Mouse (Mus musculus) neural tube, embryonic 10.5 days (tissue): ENCODE data around the gene Morc3.

ENCODE experiments used
- DNase-seq: peaks from one replicate; pipeline ENCODE4 v3.0.0-alpha.2; 2017; ENCODE audit warnings: low spot score; ENCODE audit errors: extremely low spot score

Gene Morc3

DNA sequence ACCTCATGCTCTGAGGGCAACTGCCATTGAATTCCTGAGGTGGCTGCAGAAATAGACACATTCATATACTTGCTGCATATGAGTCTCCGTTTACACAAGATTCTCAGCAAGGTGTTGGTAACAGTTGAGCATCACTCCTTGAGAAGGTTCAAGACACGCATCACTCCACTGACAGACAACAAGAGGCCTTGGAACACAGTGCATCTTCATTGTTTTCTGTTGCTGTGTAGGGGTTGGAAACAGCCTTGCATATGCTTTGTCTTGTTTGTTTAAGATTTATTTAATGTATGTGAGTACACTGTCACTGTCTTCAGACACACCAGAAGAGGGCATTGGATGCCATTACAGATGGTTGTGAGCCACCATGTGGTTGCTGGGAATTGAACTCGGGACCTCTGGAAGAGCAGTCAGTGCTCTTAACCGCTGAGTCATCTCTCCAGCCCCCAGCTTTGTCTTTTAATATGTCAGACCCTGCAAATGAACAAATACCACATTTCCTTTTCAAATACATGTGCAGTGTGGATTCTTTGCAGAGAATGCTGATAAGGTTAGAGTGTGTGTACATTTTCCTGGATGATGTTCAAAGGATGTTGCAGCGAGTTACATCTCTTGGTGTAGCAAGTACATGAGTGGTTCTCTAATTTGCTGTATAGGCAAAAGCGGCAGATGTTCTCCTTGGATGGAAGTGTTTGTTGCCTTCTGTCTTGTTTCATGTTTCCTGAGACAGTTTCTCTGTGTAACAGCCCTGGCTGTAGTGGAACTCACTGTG is 45.9 kb downstream of the Morc3 start:
- no peak for DNase-seq

- DNase-seq: peak; percentile 100
Observed at GRCm38 (mm10) chr16:93883423-93884085, 51.6 kb downstream of the Morc3 start, which contains the start of gene Chaf1b. Gene Chaf1b (plus strand): TSS chr16:93883901.

DNA sequence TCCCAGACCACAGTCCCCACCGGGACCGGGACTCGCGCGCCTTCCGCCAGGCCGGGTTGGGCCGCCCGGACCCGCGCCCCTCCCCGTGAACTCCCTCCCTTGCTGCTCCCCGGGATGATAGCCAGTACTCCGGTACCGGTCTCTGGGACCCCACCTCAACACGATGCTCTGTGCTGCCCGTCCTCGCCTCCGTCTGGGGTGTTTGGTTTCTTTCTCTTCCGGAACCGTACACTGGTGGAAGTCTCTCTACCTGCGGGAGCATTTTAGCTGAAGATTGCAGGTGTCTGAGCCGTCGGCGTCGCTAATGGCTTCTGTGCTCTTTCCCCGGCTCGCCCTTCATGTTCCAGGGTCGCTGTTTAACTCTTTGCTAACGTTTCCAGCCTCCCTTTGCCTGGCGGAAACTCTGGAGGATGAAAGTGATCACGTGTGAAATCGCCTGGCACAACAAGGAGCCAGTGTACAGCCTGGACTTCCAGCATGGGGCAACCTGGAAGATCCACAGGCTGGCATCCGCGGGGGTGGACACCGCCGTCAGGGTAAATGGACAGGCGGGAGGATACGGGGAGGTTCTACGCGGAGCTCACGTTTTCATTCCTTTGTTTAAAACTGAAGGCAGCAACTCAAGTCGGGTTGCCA is 52.3 kb downstream of the Morc3 start:
- peak; percentile 57 for DNase-seq

DNA sequence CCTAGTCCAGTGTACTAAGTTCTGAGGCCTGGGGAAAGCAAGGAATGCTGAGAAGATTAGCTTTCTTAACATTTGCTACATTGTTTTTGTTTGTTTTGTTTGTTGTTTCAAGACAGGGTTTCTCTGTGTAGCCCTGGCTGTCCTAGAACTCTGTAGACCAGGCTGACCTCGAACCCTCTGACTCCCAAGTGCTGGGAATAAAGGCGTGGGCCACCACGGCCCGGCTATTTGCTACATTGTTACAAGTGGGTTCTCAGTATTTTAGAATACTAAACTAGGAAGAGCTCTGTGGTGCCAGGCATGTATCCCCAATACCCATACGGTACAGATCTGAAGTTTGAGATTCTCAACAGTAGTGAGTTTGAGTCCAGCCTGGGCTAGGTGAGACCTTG is 52.8 kb downstream of the Morc3 start:
- no peak for DNase-seq

- no peak for DNase-seq
Observed at GRCm38 (mm10) chr16:93888481-93888880, 56.6 kb downstream of the Morc3 start.

DNA sequence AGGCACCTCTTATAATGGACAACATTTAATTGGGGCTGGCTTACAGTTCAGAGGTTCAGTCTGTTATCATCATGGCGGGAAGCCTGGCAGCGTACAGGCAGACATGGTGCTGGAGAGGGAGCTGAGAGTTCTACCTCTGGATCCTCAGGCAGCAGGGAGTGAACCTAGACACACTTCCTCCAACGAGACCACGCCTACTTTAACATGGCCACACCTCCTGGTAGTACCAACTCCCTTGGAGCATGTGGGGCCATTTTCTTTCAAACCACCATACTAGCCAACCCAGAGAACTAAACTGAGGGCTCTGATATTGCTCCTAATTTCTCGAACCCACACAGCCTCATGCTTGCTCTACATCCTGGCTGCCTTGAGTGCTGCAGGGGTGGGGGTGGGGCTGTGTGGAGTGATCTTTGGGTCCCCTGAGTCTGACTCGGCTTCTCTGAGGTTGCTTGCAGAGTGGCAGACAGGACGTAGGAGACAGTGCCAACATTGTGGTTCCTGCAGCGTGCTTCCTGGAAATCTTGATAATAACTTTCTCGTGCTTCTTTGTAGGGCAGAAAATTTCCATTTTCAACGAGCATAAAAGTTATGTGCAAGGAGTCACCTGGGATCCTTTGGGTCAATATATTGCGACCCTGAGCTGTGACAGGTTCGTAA is 59.2 kb downstream of the Morc3 start:
- DNase-seq: no peak

GRCm38 (mm10) chr16:93893285-93893684 is 61.4 kb downstream of the Morc3 start:
- no peak for DNase-seq

GRCm38 (mm10) chr16:93903027-93903426 is 71.1 kb downstream of the Morc3 start:
- no peak for DNase-seq

GRCm38 (mm10) chr16:93906156-93907014 is 74.5 kb downstream of the Morc3 start:
- DNase-seq: peak; percentile 73

DNA sequence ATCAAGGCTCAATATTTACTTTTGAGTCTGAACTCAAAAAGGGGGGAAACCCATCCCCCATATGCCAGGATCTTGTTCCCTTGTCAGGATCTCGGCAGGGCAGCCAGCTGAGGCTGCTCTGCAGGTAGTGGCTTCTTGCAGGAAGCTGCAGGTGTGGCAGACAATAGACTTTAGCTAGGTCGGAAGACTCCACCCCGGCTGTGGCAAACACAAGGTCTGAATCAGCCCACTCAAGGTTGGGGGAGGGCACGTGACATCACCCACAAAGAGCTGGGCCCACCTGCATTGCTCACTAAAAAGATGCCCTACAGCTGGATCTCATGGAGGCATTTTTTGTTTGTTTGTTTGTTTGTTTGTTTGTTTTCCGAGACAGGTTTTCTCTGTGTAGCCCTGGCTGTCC is 75.8 kb downstream of the Morc3 start:
- no peak for DNase-seq

- no peak for DNase-seq
Observed at GRCm38 (mm10) chr16:93908196-93908595, 76.3 kb downstream of the Morc3 start.

GRCm38 (mm10) chr16:93909936-93910335 is 78.0 kb downstream of the Morc3 start:
- DNase-seq: no peak

- no peak for DNase-seq
Observed at GRCm38 (mm10) chr16:93910735-93911665, 79.1 kb downstream of the Morc3 start.

GRCm38 (mm10) chr16:93912158-93912557 is 80.2 kb downstream of the Morc3 start:
- no peak for DNase-seq

- DNase-seq: no peak
Observed at GRCm38 (mm10) chr16:93912808-93913207, 80.9 kb downstream of the Morc3 start.

- DNase-seq: no peak
Observed at GRCm38 (mm10) chr16:93913881-93914576, 82.1 kb downstream of the Morc3 start.

GRCm38 (mm10) chr16:93915338-93915849 is 83.5 kb downstream of the Morc3 start:
- no peak for DNase-seq

DNA sequence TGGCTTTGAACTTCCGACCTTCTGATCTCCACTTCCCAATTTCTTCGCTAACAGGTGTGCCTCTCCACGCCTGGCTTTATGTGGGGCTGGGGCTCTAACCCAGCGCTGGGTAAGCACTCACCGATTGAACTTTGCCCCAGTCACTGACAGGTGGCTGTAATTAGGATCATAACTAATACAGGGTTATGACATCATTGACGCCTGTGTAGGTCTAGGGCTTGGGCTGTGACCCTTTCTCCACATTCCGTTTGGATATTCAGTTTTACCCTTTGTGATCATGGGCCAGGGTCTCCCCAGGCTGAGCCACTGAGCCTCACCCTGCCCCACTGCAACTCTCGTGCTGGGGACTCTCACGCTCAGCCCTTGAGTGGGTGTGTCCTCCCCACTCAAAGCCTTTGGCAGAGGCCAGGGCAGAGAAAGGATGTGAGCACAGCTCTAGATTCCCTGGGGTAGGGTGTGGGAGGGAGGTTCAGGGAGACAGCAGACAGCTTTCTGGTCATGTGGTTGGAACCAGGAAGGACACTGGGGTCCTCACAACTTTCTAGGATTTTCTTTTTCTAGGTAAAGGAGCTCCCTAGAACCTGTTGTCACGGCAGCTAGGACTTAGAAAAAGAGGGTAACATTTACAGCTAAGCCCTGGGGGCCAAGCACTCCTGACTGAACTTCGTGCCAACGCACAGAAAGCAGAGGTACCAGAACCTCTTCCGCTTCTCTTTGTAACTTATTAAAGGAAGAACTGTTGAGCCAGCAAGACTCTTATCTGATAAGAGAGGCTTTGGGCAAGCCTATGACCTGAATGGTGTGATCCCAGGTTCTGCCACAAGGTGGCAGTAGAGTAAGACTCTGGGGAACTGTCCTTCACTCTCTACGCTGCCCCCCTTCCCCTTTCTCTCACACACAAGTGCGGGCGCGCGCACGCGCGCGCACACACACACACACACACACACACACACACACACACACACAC is 86.1 kb downstream of the Morc3 start:
- peak; percentile 91 for DNase-seq
